In the genomic region with DNA sequence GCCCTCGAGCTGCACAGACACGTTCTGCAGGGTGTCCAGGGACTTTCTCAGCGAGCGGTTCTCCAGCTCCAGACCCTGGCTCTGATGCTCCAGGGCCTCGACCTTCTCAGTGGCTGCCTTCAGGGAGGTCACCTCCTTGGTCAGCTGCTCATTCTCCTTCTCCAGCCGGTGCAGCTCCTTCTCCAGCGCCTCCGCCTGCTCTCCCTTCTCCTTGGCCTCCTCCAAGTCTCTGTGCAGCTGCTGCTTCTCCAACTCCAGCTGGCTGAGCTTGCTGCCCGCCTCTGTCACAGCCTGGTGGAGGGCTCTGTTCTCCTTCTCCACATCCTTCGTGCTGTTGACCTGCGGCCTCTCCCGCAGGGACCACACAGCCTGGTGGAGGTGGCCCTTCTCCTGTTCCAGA, we compare ENCODE assay signal across 29 mouse cellular contexts. TPM values are rescaled to one million over a fixed set of nuclear protein-coding genes. Genes with fewer than 3 reads are reported as not detected.
DNase-seq lines count a peak whose midpoint lies in the region; ATAC-seq and TF ChIP-seq lines count a peak whose summit lies in the region.
"Had no signal": no experiment of that assay in that cellular context is flagged by ENCODE, and none has a peak within 500 bp of the region (broad histone marks: within the 10 kb centered on the region; RNA-seq: fewer than 3 reads in every experiment).

No protein-coding gene starts in this region.

- H3K4me1 ChIP-seq in lung, embryonic 14.5 days (ENCODE audit: insufficient read depth): no peaks in the 10 kb centered on the region
- H3K4me1 ChIP-seq: embryonic facial prominence, embryonic 13.5 days; forebrain, embryonic 10.5 days; forebrain, embryonic 15.5 days; hindbrain, embryonic 10.5 days; hindbrain, embryonic 15.5 days; limb, embryonic 15.5 days; liver, embryonic 13.5 days; megakaryocyte, embryonic 14.5 days; midbrain, embryonic 12.5 days; neural tube, embryonic 12.5 days had no signal

- no peak for TF ChIP-seq CTCF in gastrocnemius, adult 2 months (IDR thresholded peaks at IDR 0.05)
- no peak for TF ChIP-seq CTCF in lung, embryonic 14.5 days (IDR thresholded peaks at IDR 0.05; ENCODE audit: low read depth)

- H3K27ac ChIP-seq in gastrocnemius, adult 2 months: peak overlapping the region; percentile 63; the same call in 1 of the 2 replicates
- no peak overlapping the region; the same call in 1 of the 2 replicates for H3K27ac ChIP-seq in lung, embryonic 14.5 days (ENCODE audit: low read depth)
- H3K27ac ChIP-seq: embryonic facial prominence, embryonic 13.5 days; forebrain, embryonic 10.5 days; forebrain, embryonic 15.5 days; hindbrain, embryonic 10.5 days; hindbrain, embryonic 15.5 days; kidney, postnatal 0 days; limb, embryonic 10.5 days; limb, embryonic 15.5 days; liver, embryonic 13.5 days; midbrain, embryonic 12.5 days; neural tube, embryonic 12.5 days had no signal

- no peak overlapping the region for H3K4me3 ChIP-seq in gastrocnemius, adult 2 months
- H3K4me3 ChIP-seq in lung, embryonic 14.5 days (ENCODE audit: low read depth, low read length): no peak overlapping the region
- H3K4me3 ChIP-seq: embryonic facial prominence, embryonic 13.5 days; forebrain, embryonic 10.5 days; forebrain, embryonic 15.5 days; hindbrain, embryonic 10.5 days; hindbrain, embryonic 15.5 days; limb, embryonic 10.5 days; limb, embryonic 15.5 days; liver, embryonic 13.5 days; megakaryocyte, embryonic 14.5 days; midbrain, embryonic 12.5 days; myocyte; neural tube, embryonic 12.5 days had no signal

- no peaks in the 10 kb centered on the region for H3K9me3 ChIP-seq in lung, embryonic 14.5 days (ENCODE audit: low read depth, low read length)
- H3K9me3 ChIP-seq: embryonic facial prominence, embryonic 13.5 days; forebrain, embryonic 10.5 days; forebrain, embryonic 15.5 days; G1E; hindbrain, embryonic 15.5 days; limb, embryonic 10.5 days; limb, embryonic 15.5 days; liver, embryonic 13.5 days; megakaryocyte, embryonic 14.5 days; midbrain, embryonic 12.5 days; neural tube, embryonic 12.5 days had no signal

- intact Hi-C loops in gastrocnemius, adult 2 months (cut with DNase I): no loop called here
- intact Hi-C loops in gastrocnemius, postnatal 36 days (cut with DNase I): no loop called here

- 58% methylated on average over 12 of the region's 12 CpGs for WGBS in lung, embryonic 14.5 days

- no peak for DNase-seq in gastrocnemius, adult 2 months
- no peak for DNase-seq in gastrocnemius, postnatal 36 days
- DNase-seq in lung, embryonic 14.5 days: no peak
- DNase-seq in lung, postnatal 36 days: no peak
- DNase-seq in testis, postnatal 14 days (ENCODE audit: low spot score): peak; percentile 11
- no peak for DNase-seq in testis, postnatal 10 days (ENCODE audit: low spot score)
- no peak for DNase-seq in ovary, adult 18-20 months (ENCODE audit: low spot score)
- DNase-seq in cerebellum, adult 9-11 months: no peak
- DNase-seq: adrenal gland, postnatal 10 days; embryo, embryonic 11 days; kidney, postnatal 4 days; liver, embryonic 13.5 days; right cerebral cortex, postnatal 4 days; thymus, adult 18-20 months; thymus, postnatal 25 days had no signal

- ATAC-seq in lung, embryonic 14.5 days (ENCODE audit: insufficient read depth): peak; percentile 43
- ATAC-seq: forebrain, embryonic 15.5 days had no signal

- no peaks in the 10 kb centered on the region for H3K27me3 ChIP-seq in lung, embryonic 14.5 days (ENCODE audit: insufficient read depth, low read length)
- H3K27me3 ChIP-seq: CH12.LX; embryonic facial prominence, embryonic 13.5 days; forebrain, embryonic 15.5 days; hindbrain, embryonic 15.5 days; limb, embryonic 15.5 days; liver, embryonic 13.5 days; megakaryocyte, embryonic 14.5 days; midbrain, embryonic 12.5 days; neural tube, embryonic 12.5 days had no signal

- H3K9ac ChIP-seq in lung, embryonic 14.5 days: no peak overlapping the region
- H3K9ac ChIP-seq: embryonic facial prominence, embryonic 13.5 days; forebrain, embryonic 15.5 days; hindbrain, embryonic 15.5 days; limb, embryonic 15.5 days; liver, embryonic 13.5 days; midbrain, embryonic 12.5 days; neural tube, embryonic 12.5 days had no signal

- H3K4me2 ChIP-seq in lung, embryonic 14.5 days: no peak overlapping the region
- H3K4me2 ChIP-seq: embryonic facial prominence, embryonic 13.5 days; forebrain, embryonic 15.5 days; hindbrain, embryonic 15.5 days; limb, embryonic 15.5 days; liver, embryonic 13.5 days; midbrain, embryonic 12.5 days; neural tube, embryonic 12.5 days had no signal

- peaks cover 34% of the 10 kb centered on the region for H3K36me3 ChIP-seq in lung, embryonic 14.5 days (ENCODE audit: insufficient read depth)

RNA-seq across cellular contexts. Expression of a gene that starts 37.5 kb away (rescaled TPM):
- under 1 TPM in 1 of 2 experiments, not detected in 1; 0.14 TPM for total RNA-seq in gastrocnemius, adult 2 months (2021)
- under 1 TPM; 0.10 to 0.15 TPM for total RNA-seq in gastrocnemius, postnatal 36 days (2021)
- 0.20 and 0.32 TPM in 2 replicates for polyA plus RNA-seq in lung, embryonic 14.5 days (2014; fragmentation: Nextera tagmentation; extraction: Ambion mirVana)
- polyA plus RNA-seq: G1E had no signal
